Mouse (Mus musculus) midbrain, embryonic 13.5 days (tissue): Measurements from ENCODE around the gene Crip2. TPM values are rescaled to one million over a fixed set of nuclear protein-coding genes. Genes with fewer than 3 reads are reported as not detected.
A peak's percentile ranks its signal among the peaks of the same experiment; 100 is the strongest.

Experiments
- ATAC-seq: fragments of 200-750 bp; cut with Nextera tagmentation; 2 replicates; pipeline ENCODE4 v1.8.0; 2017; ENCODE audit warnings: mild to moderate bottlenecking, moderate TSS enrichment, moderate library complexity
- H3K27ac ChIP-seq: fragments of 300-500 bp; sonication (generic); 2 replicates; pipeline ENCODE4 v1.5.1; 2015; ENCODE audit warnings: inconsistent platforms, mild to moderate bottlenecking, moderate library complexity
- H3K27me3 ChIP-seq: fragments of 300-500 bp; sonication (generic); 2 replicates; pipeline ENCODE4 v1.6.1; 2015; ENCODE audit warnings: mild to moderate bottlenecking, inconsistent platforms
- H3K36me3 ChIP-seq: fragments of 300-500 bp; sonication (generic); 2 replicates; pipeline ENCODE4 v1.6.1; 2015; ENCODE audit warnings: mild to moderate bottlenecking, inconsistent platforms
- H3K4me1 ChIP-seq: fragments of 300-500 bp; sonication (generic); replicated peaks from 2 replicates; pipeline ENCODE4 v1.6.1; 2015; ENCODE audit warnings: inconsistent platforms
- H3K4me2 ChIP-seq: fragments of 300-500 bp; sonication (generic); replicated peaks from 2 replicates; pipeline ENCODE4 v1.6.1; 2015; ENCODE audit warnings: moderate library complexity, mild to moderate bottlenecking, inconsistent platforms
- H3K4me3 ChIP-seq: fragments of 300-500 bp; sonication (generic); replicated peaks from 2 replicates; pipeline ENCODE4 v1.5.1; 2015; ENCODE audit warnings: mild to moderate bottlenecking, inconsistent platforms
- H3K9ac ChIP-seq: fragments of 300-500 bp; sonication (generic); replicated peaks from 2 replicates; pipeline ENCODE4 v1.6.1; 2015; ENCODE audit warnings: mild to moderate bottlenecking, inconsistent platforms
- H3K9me3 ChIP-seq: fragments of 300-500 bp; sonication (generic); 2 replicates; pipeline ENCODE4 v1.6.1; 2016; ENCODE audit warnings: mild to moderate bottlenecking, inconsistent platforms
- WGBS: fragments of 180-500 bp; shearing (Covaris S2); methylation state at CpG from one replicate; pipeline ENCODE4 v1.1.7; 2015; 5-methylcytosine and 5-hydroxymethylcytosine counted together
- polyA plus RNA-seq: library from polyadenylated mRNA; unstranded; fragments of >200 nt; fragmentation: Nextera tagmentation; extraction: Ambion mirVana; gene quantifications from 2 replicates; pipeline ENCODE4 v1.2.1, GENCODE M21; 2015

The Crip2 gene
- polyA plus RNA-seq, result 360 TPM in 2 replicates

- under 1% methylated on average over 67 of the region's 68 CpGs for WGBS
- H3K9ac ChIP-seq, result peak within 1 kb of the TSS; percentile 81
- H3K4me3 ChIP-seq, result peak within 1 kb of the TSS; percentile 74
- peaks cover 49% of the 10 kb centered on the region for H3K4me1 ChIP-seq
- ATAC-seq, result peak; percentile 84
- peak within 1 kb of the TSS; percentile 88 for H3K27ac ChIP-seq
- H3K36me3 ChIP-seq, result peaks cover 51% of the 10 kb centered on the region
- no peaks in the 10 kb centered on the region for H3K9me3 ChIP-seq
- H3K27me3 ChIP-seq, result no peaks in the 10 kb centered on the region
- H3K4me2 ChIP-seq, result peak within 1 kb of the TSS; percentile 82
Observed at GRCm38 (mm10) chr12:113139908-113140615, at the start of gene Crip2. Crip2 (plus strand) TSS chr12:113140236.

- Histone ChIP-seq H3K4me2 (peak overlapping the region; percentile 93), H3K9ac (peak overlapping the region; percentile 99), H3K4me1 (peaks cover 42% of the 10 kb centered on the region), H3K4me3 (peak overlapping the region; percentile 96), H3K27me3 (no peaks in the 10 kb centered on the region), H3K27ac (peak overlapping the region; percentile 84; the same call in 1 of the 2 replicates), H3K9me3 (no peaks in the 10 kb centered on the region), H3K36me3 (no peaks in the 10 kb centered on the region)
- ATAC-seq, result peak; percentile 12; the same call in 1 of the 2 replicates
- 83% methylated on average over 5 of the region's 5 CpGs for WGBS
Observed at GRCm38 (mm10) chr12:113097040-113097439, 43.0 kb upstream of the Crip2 start.

DNA sequence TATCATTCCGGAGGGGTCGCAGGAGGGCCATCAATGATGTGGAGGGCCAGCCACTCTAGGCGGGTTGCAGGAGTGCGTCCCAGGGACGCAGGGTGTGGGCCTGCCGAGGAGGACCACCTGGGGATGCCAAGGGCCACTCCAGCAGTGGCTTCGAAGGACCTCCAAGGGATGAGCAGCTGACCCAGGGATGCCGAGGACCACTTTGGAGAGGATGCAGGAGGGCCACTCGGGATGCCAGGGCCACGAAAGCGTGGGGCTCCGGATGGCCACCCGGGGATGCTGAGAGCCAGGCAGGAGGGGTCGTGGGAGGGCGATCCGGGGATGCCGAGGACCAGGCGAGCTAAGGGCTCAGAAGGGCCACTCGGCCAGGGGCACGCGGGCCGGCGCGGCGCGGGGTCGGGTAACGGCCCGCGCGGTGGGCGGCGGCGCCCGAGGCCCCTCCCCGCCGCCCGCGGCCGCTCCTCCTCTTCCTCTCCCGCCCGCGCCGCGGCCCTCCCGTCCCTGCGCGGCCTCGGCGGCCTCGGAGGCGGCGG, 42.2 kb upstream of the Crip2 start, which contains the start of gene Mta1:
Gene Mta1, plus strand, starts transcription at position 530 of the 533 bp plus-strand sequence.
- H3K36me3 ChIP-seq, result no peaks in the 10 kb centered on the region

DNA sequence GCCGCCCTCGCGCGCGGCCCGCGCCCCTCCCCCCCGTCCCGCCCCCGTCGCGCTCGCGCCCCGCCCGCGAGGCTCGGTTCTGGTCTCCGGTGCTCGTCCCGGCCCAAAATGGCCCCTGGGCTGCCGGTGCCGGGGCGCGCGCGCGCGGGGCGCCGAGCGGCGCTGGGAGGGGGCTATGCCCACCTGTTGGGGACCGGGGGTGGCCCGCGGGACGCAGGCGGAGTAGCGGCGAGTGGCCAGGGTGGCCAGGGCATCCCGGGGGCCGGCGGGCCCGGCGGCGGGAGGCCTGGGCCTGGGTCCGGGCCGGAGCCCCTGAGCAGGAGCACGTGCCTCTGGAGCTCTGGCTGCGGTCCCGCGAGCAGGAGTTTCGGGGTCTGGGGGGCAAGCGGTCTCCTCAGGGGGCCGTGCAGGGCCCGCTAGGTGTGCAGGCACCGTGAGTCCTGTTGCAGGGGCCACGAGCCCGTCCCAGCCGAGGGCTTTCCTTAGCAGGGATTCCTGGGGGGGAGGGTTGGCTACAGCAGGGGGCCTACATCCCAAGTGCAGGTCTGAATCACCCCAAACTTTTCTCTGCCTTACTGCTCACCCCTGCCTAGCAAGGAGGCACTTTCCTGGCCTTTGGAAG, 41.4 kb upstream of the Crip2 start:
- Histone ChIP-seq H3K9me3 (no peaks in the 10 kb centered on the region), H3K4me1 (peaks cover 52% of the 10 kb centered on the region), H3K27me3 (no peaks in the 10 kb centered on the region), H3K9ac (peak overlapping the region; percentile 99), H3K4me2 (peak overlapping the region; percentile 93), H3K27ac (peak overlapping the region; percentile 77), H3K4me3 (peak overlapping the region; percentile 96), H3K36me3 (no peaks in the 10 kb centered on the region)
- ATAC-seq, result peak; percentile 15
- under 1% methylated on average over 37 of the region's 60 CpGs for WGBS

More for the DNA sequence above, 42.2 kb upstream of the Crip2 start, which contains the start of gene Mta1:
- Histone ChIP-seq H3K4me1 (peaks cover 44% of the 10 kb centered on the region), H3K9me3 (no peaks in the 10 kb centered on the region), H3K4me2 (peak within 1 kb of the TSS; percentile 93), H3K4me3 (peak within 1 kb of the TSS; percentile 96), H3K27ac (peak within 1 kb of the TSS; percentile 84), H3K27me3 (no peaks in the 10 kb centered on the region), H3K9ac (peak within 1 kb of the TSS; percentile 99)
- ATAC-seq, result peak; percentile 78
- 2% methylated on average over 26 of the region's 53 CpGs for WGBS

DNA sequence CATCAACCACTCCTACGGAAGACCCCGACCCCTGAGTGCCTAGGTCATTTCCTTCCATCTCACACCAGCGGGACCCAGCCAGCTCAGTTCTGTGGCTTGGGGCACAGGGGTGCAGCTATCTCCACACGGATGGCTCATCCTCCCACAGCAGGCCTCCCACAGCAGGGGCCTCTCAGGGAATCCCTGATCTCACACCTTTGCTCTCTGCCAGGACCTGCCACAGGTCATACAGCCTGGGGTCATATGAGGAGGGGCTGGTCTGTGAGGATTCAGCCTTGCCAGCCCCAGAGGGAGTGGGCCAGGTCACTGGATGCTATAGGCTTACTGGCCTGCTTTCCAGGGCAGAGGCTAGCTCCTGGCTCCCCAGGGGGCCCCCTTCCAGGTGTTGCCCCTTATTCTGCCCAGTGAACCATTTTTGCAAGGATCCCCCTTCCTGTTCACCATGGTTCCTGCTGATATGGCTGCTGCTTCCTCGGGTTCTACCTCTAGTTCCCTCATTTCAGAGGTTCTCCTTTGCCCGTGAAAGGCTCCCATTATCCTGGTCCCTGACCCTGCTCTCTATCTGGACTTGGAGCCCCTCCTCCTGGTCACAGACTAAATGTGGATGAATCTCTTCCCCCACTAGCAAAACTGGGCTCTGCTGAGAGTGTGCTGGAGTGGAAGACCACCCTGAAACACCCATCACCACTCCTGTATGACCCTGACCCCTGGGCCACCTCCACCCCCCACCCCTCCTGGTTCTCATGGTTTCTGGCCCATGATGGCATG, 40.4 kb upstream of the Crip2 start:
- Histone ChIP-seq H3K36me3 (no peaks in the 10 kb centered on the region), H3K4me1 (peaks cover 58% of the 10 kb centered on the region), H3K27ac (peak overlapping the region; percentile 15; the same call in 1 of the 2 replicates), H3K9me3 (no peaks in the 10 kb centered on the region), H3K27me3 (no peaks in the 10 kb centered on the region), H3K4me2 (peak overlapping the region; percentile 93), H3K9ac (peak overlapping the region; percentile 99), H3K4me3 (peak overlapping the region; percentile 96)
- no peak for ATAC-seq
- 41% methylated on average over 6 of the region's 6 CpGs for WGBS

DNA sequence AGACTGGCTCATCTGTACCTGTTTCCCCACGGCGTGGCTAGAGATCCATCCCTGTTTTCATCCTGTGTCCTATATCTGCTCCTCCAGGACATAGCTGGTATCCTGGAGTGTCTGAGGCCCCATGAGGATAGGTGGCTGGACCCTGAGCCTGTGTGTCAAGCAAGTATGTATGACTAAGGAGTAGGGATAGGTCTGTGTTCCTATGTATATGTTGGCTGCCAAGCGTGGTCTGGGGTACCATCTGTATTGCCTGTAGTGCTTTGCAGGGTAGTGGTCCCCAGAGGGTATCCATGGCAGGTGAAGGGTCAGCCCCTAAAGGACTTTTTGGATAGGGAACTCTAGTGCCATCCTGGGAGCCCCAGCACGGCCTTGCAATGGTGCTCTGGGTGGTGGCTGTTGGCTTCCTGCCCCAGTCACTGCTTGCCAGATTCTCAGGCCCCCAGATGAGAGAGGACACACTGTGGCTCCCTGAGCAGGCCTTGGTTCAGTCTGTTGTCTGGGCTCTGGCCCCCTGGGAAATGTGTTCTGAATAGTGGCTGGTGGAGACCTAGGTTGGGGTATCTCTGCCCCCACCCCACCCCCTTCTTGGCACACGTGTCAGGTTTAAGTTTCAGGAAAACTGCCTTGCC, 39.5 kb upstream of the Crip2 start:
- Histone ChIP-seq H3K9me3 (peaks cover under 1% of the 10 kb centered on the region; the same call in 1 of the 2 replicates), H3K4me2 (peak overlapping the region; percentile 93), H3K4me1 (peaks cover 58% of the 10 kb centered on the region), H3K27ac (no peak overlapping the region), H3K27me3 (no peaks in the 10 kb centered on the region), H3K9ac (peak overlapping the region; percentile 11; the same call in 1 of the 2 replicates), H3K36me3 (no peaks in the 10 kb centered on the region), H3K4me3 (no peak overlapping the region)
- WGBS, result 87% methylated on average over 5 of the region's 5 CpGs
- ATAC-seq, result no peak

DNA sequence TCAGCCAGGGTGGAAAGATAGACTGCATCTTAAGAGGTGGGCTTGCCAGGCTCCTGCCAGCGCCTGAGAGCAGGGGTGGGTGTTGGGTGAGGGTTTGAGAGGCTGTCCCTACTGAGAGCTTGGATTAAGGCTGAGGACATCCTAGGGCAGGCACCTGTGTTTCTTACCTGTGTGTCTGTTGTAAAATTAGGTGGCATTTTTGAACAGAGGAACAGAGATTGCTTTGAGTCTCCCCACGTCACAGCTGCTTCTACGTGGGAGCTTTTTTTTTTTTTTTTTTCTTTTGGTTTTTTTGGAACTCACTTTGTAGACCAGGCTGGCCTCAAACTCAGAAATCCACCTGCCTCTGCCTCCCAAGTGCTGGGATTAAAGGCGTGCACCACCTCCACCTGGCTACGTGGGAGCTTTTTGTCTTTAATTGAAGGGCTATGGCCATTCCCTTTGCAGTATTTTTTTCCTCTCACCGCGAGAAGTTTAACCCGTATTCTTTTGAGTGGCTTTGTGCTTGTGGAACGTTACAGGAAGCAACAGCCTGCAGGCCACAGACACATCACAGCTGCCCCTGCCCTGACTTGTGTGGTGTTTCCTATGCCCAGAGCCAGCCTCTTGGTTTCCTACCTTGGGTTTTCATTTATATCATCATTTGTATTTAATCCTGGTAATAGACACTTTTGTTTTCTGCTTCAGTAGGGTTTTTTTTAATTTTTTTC, 38.6 kb upstream of the Crip2 start:
- Histone ChIP-seq H3K4me3 (no peak overlapping the region), H3K27ac (no peak overlapping the region), H3K27me3 (no peaks in the 10 kb centered on the region)

GRCm38 (mm10) chr12:113102461-113102860, 37.6 kb upstream of the Crip2 start:
- no peaks in the 10 kb centered on the region for H3K27me3 ChIP-seq
- no peak overlapping the region for H3K27ac ChIP-seq
- peak; percentile 37; the same call in 1 of the 2 replicates for ATAC-seq
- H3K4me1 ChIP-seq, result peaks cover 51% of the 10 kb centered on the region
- 62% methylated on average over 6 of the region's 6 CpGs for WGBS
- no peak overlapping the region for H3K4me2 ChIP-seq
- peaks cover 3% of the 10 kb centered on the region; the same call in 1 of the 2 replicates for H3K9me3 ChIP-seq
- no peaks in the 10 kb centered on the region for H3K36me3 ChIP-seq
- H3K4me3 ChIP-seq, result no peak overlapping the region
- no peak overlapping the region for H3K9ac ChIP-seq

More for the DNA sequence above, 38.6 kb upstream of the Crip2 start:
- WGBS, result 85% methylated on average over 9 of the region's 9 CpGs
- Histone ChIP-seq H3K9ac (0 out of 2 replicates have a peak overlapping the region, but pooled peaks have one; percentile 11), H3K9me3 (peaks cover 3% of the 10 kb centered on the region; the same call in 1 of the 2 replicates), H3K4me1 (peaks cover 58% of the 10 kb centered on the region), H3K4me2 (no peak overlapping the region), H3K36me3 (no peaks in the 10 kb centered on the region)
- no peak for ATAC-seq

GRCm38 (mm10) chr12:113103846-113104451, 36.1 kb upstream of the Crip2 start:
- no peak overlapping the region for H3K4me2 ChIP-seq
- no peak overlapping the region for H3K4me3 ChIP-seq
- no peaks in the 10 kb centered on the region for H3K36me3 ChIP-seq
- H3K27me3 ChIP-seq, result no peaks in the 10 kb centered on the region
- no peak for ATAC-seq
- peaks cover 3% of the 10 kb centered on the region; the same call in 1 of the 2 replicates for H3K9me3 ChIP-seq
- peaks cover 44% of the 10 kb centered on the region for H3K4me1 ChIP-seq
- H3K9ac ChIP-seq, result no peak overlapping the region
- H3K27ac ChIP-seq, result no peak overlapping the region
- WGBS, result 87% methylated on average over 8 of the region's 8 CpGs

DNA sequence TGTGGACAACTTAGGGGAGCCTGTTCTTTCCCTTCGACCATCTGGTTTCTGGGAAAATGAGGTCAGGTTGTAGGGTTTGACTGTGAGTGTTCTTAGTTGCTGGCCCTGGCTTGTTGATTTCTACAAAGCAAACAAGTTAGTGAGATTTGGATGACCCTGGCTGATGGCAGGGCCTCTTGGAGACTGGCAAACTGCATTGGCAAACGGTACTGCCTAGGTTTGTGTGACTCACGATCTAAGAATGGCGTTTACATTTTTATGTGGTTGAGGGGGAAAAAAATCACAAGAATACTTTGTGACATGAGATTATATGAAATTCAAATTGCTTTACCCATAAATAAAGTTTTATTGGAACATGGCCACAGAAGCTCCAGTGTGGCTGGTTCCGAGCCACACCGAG, 33.6 kb upstream of the Crip2 start:
- 90% methylated on average over 6 of the region's 6 CpGs for WGBS
- no peaks in the 10 kb centered on the region for H3K36me3 ChIP-seq
- no peak for ATAC-seq
- peaks cover 30% of the 10 kb centered on the region for H3K4me1 ChIP-seq
- H3K4me3 ChIP-seq, result no peak overlapping the region
- no peak overlapping the region for H3K4me2 ChIP-seq
- no peak overlapping the region for H3K9ac ChIP-seq
- no peak overlapping the region for H3K27ac ChIP-seq
- H3K9me3 ChIP-seq, result peaks cover 3% of the 10 kb centered on the region; the same call in 1 of the 2 replicates
- H3K27me3 ChIP-seq, result no peaks in the 10 kb centered on the region
